Mouse (Mus musculus) lung, embryonic 16.5 days (tissue): ENCODE data around the gene Lrrc4. TPM values are rescaled to one million over a fixed set of nuclear protein-coding genes. Genes with fewer than 3 reads are reported as not detected.

Source experiments
- ATAC-seq: fragments of 200-750 bp; cut with Nextera tagmentation; 2 replicates; pipeline ENCODE4 v1.8.0; 2017; ENCODE audit warnings: low read depth, mild to moderate bottlenecking, moderate library complexity
- H3K27ac ChIP-seq: fragments of 300-500 bp; sonication (generic); 2 replicates; pipeline ENCODE4 v1.5.1; 2014; ENCODE audit warnings: mild to moderate bottlenecking, control low read depth, low read length
- H3K27me3 ChIP-seq: fragments of 300-500 bp; sonication (generic); 2 replicates; pipeline ENCODE4 v1.6.1; 2014; ENCODE audit warnings: low read depth, low read length, mixed read lengths; ENCODE audit not compliant: control insufficient read depth, insufficient read depth
- H3K36me3 ChIP-seq: fragments of 300-500 bp; sonication (generic); 2 replicates; pipeline ENCODE4 v1.6.1; 2014; ENCODE audit warnings: low read length; ENCODE audit not compliant: control insufficient read depth, insufficient read depth
- H3K4me1 ChIP-seq: fragments of 300-500 bp; sonication (generic); replicated peaks from 2 replicates; pipeline ENCODE4 v1.6.1; 2014; ENCODE audit warnings: low read length, mixed read lengths; ENCODE audit not compliant: control insufficient read depth, insufficient read depth
- H3K4me2 ChIP-seq: fragments of 300-500 bp; sonication (generic); 2 replicates; pipeline ENCODE4 v1.6.1; 2014; ENCODE audit warnings: low read depth, low read length, control low read depth
- H3K4me3 ChIP-seq: fragments of 300-500 bp; sonication (generic); 2 replicates; pipeline ENCODE4 v1.5.1; 2014; ENCODE audit warnings: mild to moderate bottlenecking, low read length, control low read depth
- H3K9ac ChIP-seq: fragments of 300-500 bp; sonication (generic); 2 replicates; pipeline ENCODE4 v1.6.1; 2014; ENCODE audit warnings: low read length, control low read depth
- H3K9me3 ChIP-seq: fragments of 300-500 bp; sonication (generic); 2 replicates; pipeline ENCODE4 v1.6.1; 2016; ENCODE audit warnings: low read length; ENCODE audit not compliant: control insufficient read depth
- WGBS: fragments of 180-500 bp; shearing (Covaris S2); extraction: QIAGEN DNeasy Blood & Tissue Kit; methylation state at CpG from one replicate; pipeline ENCODE4 v1.1.7; 2014; 5-methylcytosine and 5-hydroxymethylcytosine counted together
- polyA plus RNA-seq: library from polyadenylated mRNA; unstranded; fragments of >200 nt; fragmentation: Nextera tagmentation; extraction: Ambion mirVana; gene quantifications from 2 replicates; pipeline ENCODE4 v1.2.1, GENCODE M21; 2015

Gene Lrrc4
- polyA plus RNA-seq, 1 experiment from 2014 or later: 0.19 TPM

- no peak overlapping the region for H3K4me3 ChIP-seq
- WGBS: 53% methylated on average over 2 of the region's 2 CpGs
- H3K9me3 ChIP-seq: no peaks in the 10 kb centered on the region
- no peak overlapping the region for H3K27ac ChIP-seq
- no peak overlapping the region for H3K4me2 ChIP-seq
- peaks cover 7% of the 10 kb centered on the region; the same call in 1 of the 2 replicates for H3K4me1 ChIP-seq
- H3K36me3 ChIP-seq: no peaks in the 10 kb centered on the region
- H3K9ac ChIP-seq: no peak overlapping the region
- H3K27me3 ChIP-seq: no peaks in the 10 kb centered on the region
- no peak for ATAC-seq
Observed at GRCm38 (mm10) chr6:28857198-28858180, 25.9 kb upstream of the Lrrc4 start.

- WGBS: 70% methylated on average over 4 of the region's 4 CpGs
- H3K27ac ChIP-seq: no peak overlapping the region
- no peaks in the 10 kb centered on the region for H3K36me3 ChIP-seq
- peaks cover 7% of the 10 kb centered on the region; the same call in 1 of the 2 replicates for H3K4me1 ChIP-seq
- no peaks in the 10 kb centered on the region for H3K9me3 ChIP-seq
- H3K9ac ChIP-seq: no peak overlapping the region
- H3K4me3 ChIP-seq: no peak overlapping the region
- no peak overlapping the region for H3K4me2 ChIP-seq
- ATAC-seq: no peak
- H3K27me3 ChIP-seq: no peaks in the 10 kb centered on the region
Observed at GRCm38 (mm10) chr6:28856789-28857188, 25.2 kb upstream of the Lrrc4 start.

GRCm38 (mm10) chr6:28855442-28855841, 23.9 kb upstream of the Lrrc4 start:
- Histone ChIP-seq H3K27ac (no peak overlapping the region), H3K9ac (no peak overlapping the region), H3K9me3 (no peaks in the 10 kb centered on the region), H3K4me3 (no peak overlapping the region), H3K4me1 (peaks cover 7% of the 10 kb centered on the region; the same call in 1 of the 2 replicates), H3K27me3 (no peaks in the 10 kb centered on the region), H3K4me2 (no peak overlapping the region), H3K36me3 (no peaks in the 10 kb centered on the region)
- WGBS: 27% methylated on average over 3 of the region's 3 CpGs
- 0 out of 2 replicates have a peak, but pooled peaks have one; percentile 34 for ATAC-seq

- H3K4me3 ChIP-seq: no peak overlapping the region
- ATAC-seq: no peak
- 72% methylated on average over 8 of the region's 8 CpGs for WGBS
- no peaks in the 10 kb centered on the region for H3K9me3 ChIP-seq
- no peak overlapping the region for H3K27ac ChIP-seq
- H3K36me3 ChIP-seq: no peaks in the 10 kb centered on the region
- no peaks in the 10 kb centered on the region for H3K27me3 ChIP-seq
- H3K9ac ChIP-seq: no peak overlapping the region
- peaks cover 7% of the 10 kb centered on the region; the same call in 1 of the 2 replicates for H3K4me1 ChIP-seq
- no peak overlapping the region for H3K4me2 ChIP-seq
Observed at GRCm38 (mm10) chr6:28854598-28854997, 23.1 kb upstream of the Lrrc4 start.

- H3K9ac ChIP-seq: no peak overlapping the region
- H3K27ac ChIP-seq: no peak overlapping the region
- no peaks in the 10 kb centered on the region for H3K9me3 ChIP-seq
- no peak overlapping the region for H3K4me2 ChIP-seq
- no peaks in the 10 kb centered on the region for H3K27me3 ChIP-seq
- no peaks in the 10 kb centered on the region for H3K36me3 ChIP-seq
- H3K4me3 ChIP-seq: no peak overlapping the region
- H3K4me1 ChIP-seq: peaks cover 10% of the 10 kb centered on the region; the same call in 1 of the 2 replicates
- WGBS: 70% methylated on average over 2 of the region's 2 CpGs
- no peak for ATAC-seq
Observed at GRCm38 (mm10) chr6:28853654-28854053, 22.1 kb upstream of the Lrrc4 start.

- Histone ChIP-seq H3K4me2 (no peak overlapping the region), H3K4me1 (peaks cover 10% of the 10 kb centered on the region; the same call in 1 of the 2 replicates), H3K27me3 (no peaks in the 10 kb centered on the region), H3K9ac (no peak overlapping the region), H3K4me3 (no peak overlapping the region), H3K27ac (no peak overlapping the region), H3K36me3 (no peaks in the 10 kb centered on the region), H3K9me3 (no peaks in the 10 kb centered on the region)
- no peak for ATAC-seq
- WGBS: 28% methylated on average over 3 of the region's 3 CpGs
Observed at GRCm38 (mm10) chr6:28853164-28853563, 21.6 kb upstream of the Lrrc4 start.

GRCm38 (mm10) chr6:28852342-28852741, 20.8 kb upstream of the Lrrc4 start:
- no peaks in the 10 kb centered on the region for H3K36me3 ChIP-seq
- ATAC-seq: no peak
- H3K4me2 ChIP-seq: no peak overlapping the region
- WGBS: 70% methylated on average over 7 of the region's 7 CpGs
- H3K4me1 ChIP-seq: peaks cover 9% of the 10 kb centered on the region; the same call in 1 of the 2 replicates
- no peaks in the 10 kb centered on the region for H3K27me3 ChIP-seq
- no peak overlapping the region for H3K9ac ChIP-seq
- H3K9me3 ChIP-seq: no peaks in the 10 kb centered on the region
- H3K27ac ChIP-seq: no peak overlapping the region
- H3K4me3 ChIP-seq: no peak overlapping the region

- H3K4me1 ChIP-seq: peaks cover 10% of the 10 kb centered on the region
- WGBS: 69% methylated on average over 9 of the region's 9 CpGs
Observed at GRCm38 (mm10) chr6:28850326-28850900, 18.9 kb upstream of the Lrrc4 start.

GRCm38 (mm10) chr6:28849317-28849716, 17.8 kb upstream of the Lrrc4 start:
- Histone ChIP-seq H3K9ac (no peak overlapping the region), H3K27me3 (no peaks in the 10 kb centered on the region), H3K9me3 (no peaks in the 10 kb centered on the region), H3K4me1 (peaks cover 14% of the 10 kb centered on the region), H3K4me2 (no peak overlapping the region), H3K36me3 (no peaks in the 10 kb centered on the region), H3K4me3 (no peak overlapping the region), H3K27ac (no peak overlapping the region)
- WGBS: 50% methylated on average over 3 of the region's 3 CpGs
- 0 out of 2 replicates have a peak, but pooled peaks have one; percentile 25 for ATAC-seq

More at GRCm38 (mm10) chr6:28850326-28850900, 18.9 kb upstream of the Lrrc4 start:
- Histone ChIP-seq H3K9me3 (no peaks in the 10 kb centered on the region), H3K9ac (no peak overlapping the region), H3K27me3 (no peaks in the 10 kb centered on the region), H3K4me3 (no peak overlapping the region), H3K4me2 (no peak overlapping the region), H3K36me3 (no peaks in the 10 kb centered on the region), H3K27ac (no peak overlapping the region)
- no peak for ATAC-seq
